24 mouse cellular contexts compared by ENCODE assay signal in genomic region chr3:111194541-111194940, GRCm38 (mm10).
A peak's percentile ranks its signal among the peaks of the same experiment; 100 is the strongest.
DNase-seq lines count a peak whose midpoint lies in the region; ATAC-seq lines count a peak whose summit lies in the region.
"Had no signal": no experiment of that assay in that cellular context is flagged by ENCODE, and none has a peak within 500 bp of the region (broad histone marks: within the 10 kb centered on the region; RNA-seq: fewer than 3 reads in every experiment).

No protein-coding gene starts in this region.

- no peak overlapping the region for H3K27ac ChIP-seq in forebrain, embryonic 14.5 days (ENCODE audit: low read depth, low read length)
- no peak overlapping the region for H3K27ac ChIP-seq in forebrain, embryonic 10.5 days
- H3K27ac ChIP-seq: embryonic facial prominence, embryonic 10.5 days; gastrocnemius, adult 2 months; heart, embryonic 10.5 days; hindbrain, embryonic 14.5 days; intestine, embryonic 15.5 days; limb, embryonic 15.5 days; neural tube, embryonic 13.5 days had no signal

- 73% methylated on average over 2 of the region's 2 CpGs for WGBS in forebrain, embryonic 14.5 days
- 85% methylated on average over 2 of the region's 2 CpGs for WGBS in forebrain, embryonic 10.5 days

- H3K4me1 ChIP-seq in forebrain, embryonic 14.5 days (ENCODE audit: control insufficient read depth, insufficient read depth, low read length) = no peaks in the 10 kb centered on the region
- no peaks in the 10 kb centered on the region for H3K4me1 ChIP-seq in forebrain, embryonic 10.5 days
- H3K4me1 ChIP-seq: embryonic facial prominence, embryonic 10.5 days; heart, embryonic 10.5 days; intestine, embryonic 15.5 days; limb, embryonic 15.5 days; neural tube, embryonic 13.5 days had no signal

- no peak overlapping the region for H3K4me3 ChIP-seq in forebrain, embryonic 14.5 days (ENCODE audit: low read depth, low read length)
- no peak overlapping the region for H3K4me3 ChIP-seq in forebrain, embryonic 10.5 days
- H3K4me3 ChIP-seq: embryonic facial prominence, embryonic 10.5 days; gastrocnemius, adult 2 months; heart, embryonic 10.5 days; intestine, embryonic 15.5 days; limb, embryonic 15.5 days; myocyte; neural tube, embryonic 13.5 days had no signal

- H3K9me3 ChIP-seq in forebrain, embryonic 14.5 days (replicated peaks; ENCODE audit: control insufficient read depth, low read length) = no peaks in the 10 kb centered on the region
- H3K9me3 ChIP-seq in forebrain, embryonic 10.5 days = no peaks in the 10 kb centered on the region
- H3K9me3 ChIP-seq: embryonic facial prominence, embryonic 10.5 days; heart, embryonic 10.5 days; intestine, embryonic 15.5 days; limb, embryonic 15.5 days; neural tube, embryonic 13.5 days had no signal

- no peak for ATAC-seq in forebrain, embryonic 14.5 days
- no peak for ATAC-seq in granulocyte monocyte progenitor cell, adult 5-6 weeks (replicated peaks; ENCODE audit: poor library complexity, severe bottlenecking)
- ATAC-seq: activated CD4-positive, CD25-positive, alpha-beta regulatory T cell, adult 4 months; intestine, embryonic 15.5 days had no signal

- no peaks in the 10 kb centered on the region for H3K36me3 ChIP-seq in forebrain, embryonic 14.5 days (ENCODE audit: control insufficient read depth, insufficient read depth, low read length)
- H3K36me3 ChIP-seq in forebrain, embryonic 10.5 days (replicated peaks) = no peaks in the 10 kb centered on the region
- H3K36me3 ChIP-seq: embryonic facial prominence, embryonic 10.5 days; heart, embryonic 10.5 days; intestine, embryonic 15.5 days; limb, embryonic 15.5 days; neural tube, embryonic 13.5 days had no signal

- DNase-seq in forebrain, embryonic 14.5 days (ENCODE audit: low spot score) = peak; percentile 10
- no peak for DNase-seq in forebrain, embryonic 10.5 days (ENCODE audit: extremely low spot score, low spot score)
- DNase-seq in retina, embryonic 14.5 days (ENCODE audit: low spot score) = peak; percentile 14
- no peak for DNase-seq in retina, postnatal 1 day
- DNase-seq in ZHBTc4 (ENCODE audit: low read depth, low spot score) = peak; percentile 51
- no peak for DNase-seq in frontal cortex, adult 2 months (ENCODE audit: extremely low spot score in 1 of 2, low spot score in 1 of 2)
- DNase-seq: adrenal gland, postnatal 10 days; cerebellum, adult 2 months; gastrocnemius, adult 2 months; heart, postnatal 4 days; kidney, adult 9 months; kidney, postnatal 14 days; lung, postnatal 4 days; midbrain, embryonic 14.5 days; right cerebral cortex, adult 18-20 months had no signal

- H3K27me3 ChIP-seq in forebrain, embryonic 14.5 days (replicated peaks; ENCODE audit: control insufficient read depth, insufficient read depth, low read length) = no peaks in the 10 kb centered on the region
- H3K27me3 ChIP-seq in forebrain, embryonic 10.5 days (ENCODE audit: poor library complexity, severe bottlenecking) = no peaks in the 10 kb centered on the region
- H3K27me3 ChIP-seq: intestine, embryonic 15.5 days; limb, embryonic 15.5 days; neural tube, embryonic 13.5 days had no signal

- no peak overlapping the region for H3K4me2 ChIP-seq in forebrain, embryonic 14.5 days (ENCODE audit: low read length)
- H3K4me2 ChIP-seq: hindbrain, embryonic 14.5 days; intestine, embryonic 15.5 days; limb, embryonic 15.5 days; neural tube, embryonic 13.5 days had no signal

- no peak overlapping the region for H3K9ac ChIP-seq in forebrain, embryonic 14.5 days (ENCODE audit: low read length)
- H3K9ac ChIP-seq: hindbrain, embryonic 14.5 days; intestine, embryonic 15.5 days; limb, embryonic 15.5 days; neural tube, embryonic 13.5 days had no signal

Comparison
In these comparisons a context has a peak if more than half of its experiments do, and no peak if none do; other contexts are left out.
1. DNase-seq: peak in forebrain, embryonic 14.5 days (single experiment), retina, embryonic 14.5 days (single experiment) and ZHBTc4 (single experiment); none in forebrain, embryonic 10.5 days (single experiment), retina, postnatal 1 day (single experiment) and frontal cortex, adult 2 months (0 of 2).